Mouse (Mus musculus) lung, adult 10 weeks (tissue): Measurements from ENCODE around the gene Ankrd2. TPM values are rescaled to one million over a fixed set of nuclear protein-coding genes. Genes with fewer than 3 reads are reported as not detected.

Experiments
- polyA plus RNA-seq: library from polyadenylated mRNA; stranded (reverse); fragments of 350-450 nt; fragmentation: Illumina TruSeq; extraction: RNeasy Lipid Tissue Mini Kit (QIAGEN cat#74804); gene quantifications from one replicate; pipeline ENCODE4 v1.2.3, GENCODE M21; 2014; ENCODE audit warnings: low read depth, low replicate concordance; ENCODE audit not compliant: insufficient read depth

The Ankrd2 gene
- 0.29 TPM for polyA plus RNA-seq

DNA sequence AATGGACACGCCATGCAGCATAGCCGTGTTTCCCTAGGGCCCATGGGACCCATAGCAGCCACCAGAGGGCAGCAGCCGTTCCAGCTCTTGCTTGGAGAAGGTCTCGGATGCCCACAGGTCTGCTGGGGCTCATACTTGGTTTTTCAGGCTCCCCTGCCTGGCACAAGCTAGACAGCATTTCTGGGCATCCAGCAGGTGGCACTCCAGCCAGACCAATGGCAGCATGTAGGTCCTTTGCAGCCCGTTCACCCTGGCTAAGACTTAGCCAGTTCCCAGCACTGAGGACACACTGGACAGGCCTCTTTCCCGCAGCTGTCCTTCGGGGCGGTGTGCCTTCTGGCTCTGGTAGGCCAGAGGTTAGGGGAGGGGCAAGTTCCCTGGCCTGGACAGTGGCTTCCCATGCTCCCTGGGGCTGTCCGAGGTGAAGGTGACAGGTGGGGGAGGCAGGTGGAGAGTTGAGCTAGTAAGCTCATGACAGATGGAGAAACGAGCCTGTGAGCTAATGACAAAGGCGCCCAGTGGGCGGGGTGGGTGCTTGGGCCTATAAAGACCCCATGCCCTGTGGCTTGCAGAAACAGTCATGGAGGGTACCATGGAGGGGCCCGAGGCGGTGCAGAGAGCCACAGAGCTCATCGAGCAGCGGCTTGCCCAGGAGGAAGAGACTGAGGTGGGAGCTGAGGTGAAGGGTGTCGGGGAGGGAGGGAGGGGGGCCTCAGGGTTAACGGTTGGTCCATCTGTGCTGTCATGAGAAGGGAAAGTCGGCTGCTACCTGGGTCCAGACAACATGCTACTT, at the start of gene Ankrd2:
TSS of gene Ankrd2 (plus strand) at position 545 of the 793 bp plus-strand sequence.

DNA sequence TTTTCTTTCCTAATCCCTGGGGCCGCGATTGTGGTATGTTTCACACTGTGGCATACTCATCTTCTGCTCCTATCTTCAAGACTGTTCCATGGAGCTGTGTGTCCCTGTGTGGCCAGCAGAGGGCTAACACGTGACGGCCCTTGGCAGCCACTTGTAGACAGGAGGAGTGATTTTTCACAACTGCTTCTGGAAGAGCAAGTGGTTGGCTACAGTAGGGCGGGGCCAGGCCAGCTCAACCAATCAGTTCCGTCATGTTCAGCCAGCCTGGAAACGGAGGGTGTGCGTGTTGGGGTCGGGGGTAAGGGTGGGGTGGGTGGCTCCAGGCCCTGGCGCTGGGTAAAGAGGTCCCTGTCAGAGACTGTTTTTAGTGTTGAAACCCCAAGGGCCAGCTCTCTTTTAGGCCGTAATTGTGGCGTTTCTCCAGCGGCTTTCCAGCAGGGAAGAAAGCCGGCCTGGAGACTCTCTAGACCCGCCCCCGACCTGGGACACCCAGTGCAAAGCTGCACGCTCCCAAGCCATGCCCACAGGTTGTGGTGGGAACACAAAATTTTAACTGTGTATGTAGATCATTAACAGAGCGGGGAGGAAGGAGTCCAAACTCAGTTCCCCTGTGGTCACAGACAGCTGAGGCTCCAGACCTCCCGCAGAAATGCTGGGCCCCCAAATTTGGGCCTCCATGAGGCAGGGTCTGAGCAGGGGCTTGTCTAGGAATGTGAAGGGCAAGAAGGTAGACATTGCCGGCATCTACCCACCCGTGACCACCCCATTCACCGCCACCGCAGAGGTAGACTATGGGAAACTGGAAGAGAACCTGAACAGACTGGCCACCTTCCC, 9.7 kb downstream of the Ankrd2 start, which contains the start of gene Hoga1:
TSS of gene Hoga1 (plus strand) at position 342 of the 834 bp plus-strand sequence.

DNA sequence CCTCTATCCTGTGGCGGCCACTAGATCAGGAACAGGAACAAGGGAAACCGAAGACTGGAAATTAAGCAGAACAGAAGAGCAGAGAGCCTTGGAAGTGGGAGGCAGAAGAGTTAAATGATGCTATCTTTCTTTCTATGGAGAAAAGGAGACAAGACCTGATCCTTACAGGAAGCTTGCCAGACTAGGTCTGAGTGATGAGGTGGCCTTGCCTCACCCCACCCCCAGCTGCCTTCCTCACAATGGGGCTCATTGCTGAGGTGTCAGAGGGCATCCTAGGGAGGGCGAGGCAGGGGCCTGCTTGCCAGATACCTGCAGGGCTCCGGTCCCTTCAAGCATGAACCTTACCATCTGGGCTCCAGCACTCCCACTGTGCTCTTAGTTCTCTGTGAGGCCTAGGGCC, 16.1 kb downstream of the Ankrd2 start, which contains the start of gene 4933411K16Rik:
TSS of gene 4933411K16Rik (plus strand) at position 301 of the 400 bp plus-strand sequence.

DNA sequence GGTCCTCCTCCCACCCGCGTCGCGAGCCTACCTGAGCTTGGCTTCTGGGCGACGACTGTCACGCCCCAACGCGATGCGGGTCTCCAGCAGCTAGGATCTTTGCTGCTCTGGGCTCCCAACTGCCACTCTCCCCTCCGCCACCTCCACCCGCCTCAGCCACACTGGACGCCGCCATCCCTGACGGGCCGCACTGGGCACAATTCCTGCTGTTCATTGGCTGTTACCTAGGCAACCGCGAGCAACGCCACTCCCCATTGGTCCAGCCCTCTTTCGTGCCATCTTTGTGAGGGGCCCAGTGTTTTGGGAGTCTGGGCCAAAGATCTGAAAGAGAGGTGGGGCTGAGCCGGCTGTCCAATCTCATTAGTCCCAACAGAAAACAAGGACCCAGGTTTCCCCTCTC, 50.4 kb downstream of the Ankrd2 start, which contains the start of gene Morn4:
TSS of gene Morn4 (minus strand) at position 192 of the 400 bp plus-strand sequence.

DNA sequence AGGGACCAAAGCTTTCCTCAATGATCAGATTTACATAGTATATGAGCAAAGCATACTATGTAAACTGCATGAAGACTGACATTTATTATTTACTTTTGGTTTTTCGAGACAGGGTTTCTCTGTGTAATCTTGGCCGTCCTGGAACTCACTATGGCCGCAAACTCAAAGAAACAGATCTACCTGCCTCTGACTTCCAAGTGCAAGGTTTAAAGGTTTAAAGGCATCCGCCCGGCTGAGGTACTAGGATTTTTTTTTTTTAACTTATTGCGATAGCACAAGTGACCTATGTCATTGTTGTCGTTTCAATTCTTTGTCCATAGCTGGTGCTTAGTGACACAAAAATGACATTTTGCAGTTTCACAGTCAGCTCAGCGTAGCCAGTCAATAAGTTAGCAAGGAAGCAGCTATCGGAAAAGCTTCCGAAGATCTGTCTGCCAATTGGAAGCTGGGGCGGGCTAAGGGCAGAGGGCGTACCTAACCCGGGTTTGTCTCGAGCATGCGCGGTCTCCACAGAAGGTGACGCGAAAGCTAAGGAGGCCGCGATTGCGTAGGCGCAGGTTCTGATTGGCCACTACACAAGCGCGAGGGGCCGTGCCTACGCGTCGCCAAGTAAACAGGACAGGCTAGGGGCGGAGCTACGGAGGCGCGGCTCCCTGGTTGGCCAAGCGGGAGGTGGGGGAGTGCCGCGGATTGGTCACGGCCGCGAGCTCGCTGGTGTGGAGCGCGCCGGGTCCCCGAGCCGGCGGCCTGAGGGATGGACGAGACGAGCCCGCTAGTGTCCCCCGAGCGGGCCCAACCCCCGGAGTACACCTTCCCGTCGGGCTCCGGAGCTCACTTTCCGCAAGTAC, 54.2 kb downstream of the Ankrd2 start, which contains the start of gene Pi4k2a:
TSS of gene Pi4k2a (plus strand) at position 723 of the 848 bp plus-strand sequence.

Other genes starting within 250 kb of the Ankrd2 start
- gene Arhgap19, start 234.0 kb upstream of the Ankrd2 start, polyA plus RNA-seq, result 1.5 TPM
- 2.7 TPM for gene Frat1, start 206.0 kb upstream of the Ankrd2 start, polyA plus RNA-seq
- gene Frat2, start 187.9 kb upstream of the Ankrd2 start, polyA plus RNA-seq, result 2.3 TPM
- 2.7 TPM for gene Rrp12, start 139.8 kb upstream of the Ankrd2 start, polyA plus RNA-seq
- 86.8 TPM for gene Pgam1, start 124.1 kb upstream of the Ankrd2 start, polyA plus RNA-seq
- 15.6 TPM for gene Exosc1, start 102.6 kb upstream of the Ankrd2 start, polyA plus RNA-seq
- gene Zdhhc16, start 102.5 kb upstream of the Ankrd2 start, polyA plus RNA-seq, result 21.9 TPM
- gene Mms19, start 54.8 kb upstream of the Ankrd2 start, polyA plus RNA-seq, result 12.7 TPM
- gene Ubtd1, start 54.2 kb upstream of the Ankrd2 start, polyA plus RNA-seq, result 13.2 TPM
- gene Hoga1, start 9.6 kb downstream of the Ankrd2 start, polyA plus RNA-seq, result 4.7 TPM
- 0.17 TPM for gene 4933411K16Rik, start 16.2 kb downstream of the Ankrd2 start, polyA plus RNA-seq
- 2.8 TPM for gene Morn4, start 50.4 kb downstream of the Ankrd2 start, polyA plus RNA-seq
- 20.0 TPM for gene Pi4k2a, start 54.5 kb downstream of the Ankrd2 start, polyA plus RNA-seq
- gene Avpi1, start 93.1 kb downstream of the Ankrd2 start, polyA plus RNA-seq, result 93.3 TPM
- 70.7 TPM for gene Marveld1, start 111.4 kb downstream of the Ankrd2 start, polyA plus RNA-seq
- gene Zfyve27, start 128.0 kb downstream of the Ankrd2 start, polyA plus RNA-seq, result 16.4 TPM
- gene Sfrp5, start 166.3 kb downstream of the Ankrd2 start, polyA plus RNA-seq, result 1.6 TPM
- gene Golga7b, start 211.6 kb downstream of the Ankrd2 start, polyA plus RNA-seq, result 0.13 TPM